Mouse (Mus musculus) spleen, adult 2 months (tissue): ENCODE results near the gene Mef2c. TPM values are rescaled to one million over a fixed set of nuclear protein-coding genes. Genes with fewer than 3 reads are reported as not detected.

Experiments
- DNase-seq, 2 experiments: peaks; one replicate each; pipeline versions ENCODE4 v3.0.0 to v3.0.0-alpha.2; 2012 to 2021; ENCODE audit warnings: low spot score in 2 of 2, low read depth in 1 of 2
- H3K27ac ChIP-seq: fragments of 200-500 bp; 2 replicates; pipeline ENCODE4 v1.5.1; 2012; ENCODE audit warnings: low read length, inconsistent platforms; ENCODE audit not compliant: insufficient read depth
- H3K27me3 ChIP-seq: fragments of 200-500 bp; 2 replicates; pipeline ENCODE4 v1.6.1; 2012; ENCODE audit warnings: mild to moderate bottlenecking, moderate library complexity, low read length, inconsistent platforms; ENCODE audit not compliant: control insufficient read depth, insufficient read depth
- H3K36me3 ChIP-seq: fragments of 200-500 bp; 2 replicates; pipeline ENCODE4 v1.6.1; 2012; ENCODE audit warnings: mild to moderate bottlenecking, low read length, inconsistent platforms; ENCODE audit not compliant: control insufficient read depth, insufficient read depth
- H3K4me1 ChIP-seq: fragments of 200-500 bp; 2 replicates; pipeline ENCODE4 v1.6.1; 2011; ENCODE audit warnings: inconsistent platforms; ENCODE audit not compliant: control insufficient read depth, insufficient read depth, insufficient read length
- H3K4me3 ChIP-seq: fragments of 200-500 bp; 2 replicates; pipeline ENCODE4 v1.5.1; 2011; ENCODE audit warnings: mild to moderate bottlenecking, inconsistent platforms; ENCODE audit not compliant: insufficient read depth, insufficient read length; ENCODE audit errors: extremely low read depth
- CTCF ChIP-seq: fragments of 200-500 bp; IDR thresholded peaks from 2 replicates; pipeline ENCODE4 v1.5.1; 2011; ENCODE audit warnings: mild to moderate bottlenecking, inconsistent platforms; ENCODE audit not compliant: insufficient read depth, insufficient read length, insufficient replicate concordance; ENCODE audit errors: extremely low read depth
- POLR2A ChIP-seq: fragments of 200-500 bp; IDR thresholded peaks from 2 replicates; pipeline ENCODE4 v1.6.1; 2011; ENCODE audit warnings: low read depth, low read length, inconsistent platforms
- WGBS: fragments of 180-500 bp; shearing (Covaris S2); methylation state at CpG from one replicate; pipeline ENCODE4 v1.1.7; 2018; 5-methylcytosine and 5-hydroxymethylcytosine counted together
- polyA plus RNA-seq: library from polyadenylated mRNA; depleted of rRNA; stranded (reverse); fragments of >200 nt; gene quantifications from 2 replicates; pipeline ENCODE4 v1.2.3, GENCODE M21; 2012

Mef2c gene
- polyA plus RNA-seq, 1 experiment = 59.4 TPM

- DNase-seq = no peak
- TF ChIP-seq POLR2A (no peak), CTCF (no peak)
- 93% methylated on average over 3 of the region's 3 CpGs for WGBS
- Histone ChIP-seq H3K36me3 (no peaks in the 10 kb centered on the region), H3K4me1 (no peaks in the 10 kb centered on the region), H3K27ac (no peak overlapping the region), H3K4me3 (no peak overlapping the region), H3K27me3 (no peaks in the 10 kb centered on the region)
These were observed 6.1 kb upstream of the Mef2c start for GRCm38 (mm10) chr13:83497708-83498107.

- Histone ChIP-seq H3K27me3 (no peaks in the 10 kb centered on the region), H3K4me3 (no peak overlapping the region; the same call in 1 of the 2 replicates), H3K4me1 (no peaks in the 10 kb centered on the region), H3K27ac (no peak overlapping the region), H3K36me3 (no peaks in the 10 kb centered on the region)
- DNase-seq = no peak
- TF ChIP-seq POLR2A = no peak
- TF ChIP-seq CTCF = no peak
- 93% methylated on average over 4 of the region's 4 CpGs for WGBS
These were observed 4.3 kb upstream of the Mef2c start for GRCm38 (mm10) chr13:83499526-83499925.

- no peaks in the 10 kb centered on the region for H3K27me3 ChIP-seq
- TF ChIP-seq POLR2A (no peak), CTCF (no peak)
- no peak overlapping the region for H3K4me3 ChIP-seq
- no peaks in the 10 kb centered on the region for H3K4me1 ChIP-seq
- H3K27ac ChIP-seq = no peak overlapping the region
- DNase-seq = no peak
- WGBS = 89% methylated on average over 1 of the region's 1 CpGs
- H3K36me3 ChIP-seq = no peaks in the 10 kb centered on the region
These were observed 3.9 kb downstream of the Mef2c start for GRCm38 (mm10) chr13:83507687-83508086.

- Histone ChIP-seq H3K27ac (no peak overlapping the region), H3K27me3 (no peaks in the 10 kb centered on the region), H3K4me3 (no peak overlapping the region), H3K36me3 (no peaks in the 10 kb centered on the region), H3K4me1 (no peaks in the 10 kb centered on the region)
- TF ChIP-seq CTCF (no peak), POLR2A (no peak)
- WGBS = 89% methylated on average over 4 of the region's 4 CpGs
- DNase-seq = no peak
These were observed 11.2 kb downstream of the Mef2c start for GRCm38 (mm10) chr13:83515013-83515547.

GRCm38 (mm10) chr13:83517660-83518609 lies 14.1 kb downstream of the Mef2c start:
- peak; percentile 45 to 66 for DNase-seq
- no peaks in the 10 kb centered on the region for H3K27me3 ChIP-seq
- peak overlapping the region; percentile 34 for H3K27ac ChIP-seq
- no peak; the same call in 1 of the 2 replicates for TF ChIP-seq POLR2A
- no peak for TF ChIP-seq CTCF
- H3K4me1 ChIP-seq = no peaks in the 10 kb centered on the region
- 3% methylated on average over 27 of the region's 27 CpGs for WGBS
- no peaks in the 10 kb centered on the region for H3K36me3 ChIP-seq
- H3K4me3 ChIP-seq = peak overlapping the region; percentile 65

GRCm38 (mm10) chr13:83520807-83521206 lies 17.0 kb downstream of the Mef2c start:
- H3K27ac ChIP-seq = no peak overlapping the region
- WGBS = 80% methylated on average over 4 of the region's 4 CpGs

More at GRCm38 (mm10) chr13:83520807-83521206, 17.0 kb downstream of the Mef2c start:
- H3K36me3 ChIP-seq = no peaks in the 10 kb centered on the region
- H3K4me3 ChIP-seq = no peak overlapping the region
- no peaks in the 10 kb centered on the region for H3K4me1 ChIP-seq
- TF ChIP-seq POLR2A = no peak
- TF ChIP-seq CTCF = no peak
- no peak for DNase-seq
- H3K27me3 ChIP-seq = no peaks in the 10 kb centered on the region; the same call in 1 of the 2 replicates
